Mouse (Mus musculus) bone marrow, adult 2 months (tissue): ENCODE data around the gene Sh3rf3. TPM values are rescaled to one million over a fixed set of nuclear protein-coding genes. Genes with fewer than 3 reads are reported as not detected.
A peak's percentile ranks its signal among the peaks of the same experiment; 100 is the strongest.

Source experiments
- H3K27ac ChIP-seq: fragments of 200-500 bp; 2 replicates; pipeline ENCODE4 v1.5.1; 2012; ENCODE audit warnings: low read depth, mild to moderate bottlenecking, control low read depth, inconsistent platforms, low read length; ENCODE audit not compliant: control insufficient read depth, poor library complexity, insufficient read depth
- H3K4me1 ChIP-seq: fragments of 200-500 bp; 2 replicates; pipeline ENCODE4 v1.6.1; 2011; ENCODE audit warnings: low read length; ENCODE audit not compliant: control insufficient read depth, insufficient read depth
- H3K4me3 ChIP-seq: fragments of 200-500 bp; replicated peaks from 2 replicates; pipeline ENCODE3; 2011; ENCODE audit warnings: mild to moderate bottlenecking, low read depth, low read length, control low read depth; ENCODE audit not compliant: control insufficient read depth
- CTCF ChIP-seq: fragments of 200-500 bp; IDR thresholded peaks from 2 replicates; pipeline ENCODE4 v1.5.1; 2011; ENCODE audit warnings: low read length, control low read depth; ENCODE audit not compliant: control insufficient read depth, insufficient read depth
- POLR2A ChIP-seq: fragments of 200-500 bp; IDR thresholded peaks from 2 replicates; pipeline ENCODE4 v1.6.1; 2011; ENCODE audit warnings: low read depth, mild to moderate bottlenecking, control low read depth, low read length, borderline replicate concordance; ENCODE audit not compliant: control insufficient read depth
- WGBS: fragments of 180-500 bp; shearing (Covaris S2); methylation state at CpG from one replicate; pipeline ENCODE4 v1.1.7; 2018; 5-methylcytosine and 5-hydroxymethylcytosine counted together
- polyA plus RNA-seq: library from polyadenylated mRNA; stranded (reverse); fragments of >200 nt; gene quantifications from 2 replicates; pipeline ENCODE4 v1.2.4, GENCODE M21; 2011; ENCODE audit warnings: low replicate concordance; ENCODE audit not compliant: missing spikeins, insufficient read depth, insufficient read length

The Sh3rf3 gene
- polyA plus RNA-seq, 1 experiment, result 0.27 TPM

GRCm38 (mm10) chr10:59152544-59153081, 339.5 kb downstream of the Sh3rf3 start:
- no peak for TF ChIP-seq CTCF
- no peak for TF ChIP-seq POLR2A
- Histone ChIP-seq H3K27ac (no peak overlapping the region), H3K4me1 (no peaks in the 10 kb centered on the region), H3K4me3 (no peak overlapping the region)
- 47% methylated on average over 5 of the region's 5 CpGs for WGBS

- H3K27ac ChIP-seq, result no peak overlapping the region
- 50% methylated on average over 3 of the region's 3 CpGs for WGBS
- H3K4me1 ChIP-seq, result no peaks in the 10 kb centered on the region
- no peak overlapping the region for H3K4me3 ChIP-seq
- TF ChIP-seq CTCF (no peak), POLR2A (no peak)
These were observed 345.5 kb downstream of the Sh3rf3 start for GRCm38 (mm10) chr10:59158627-59159026.

- Histone ChIP-seq H3K4me1 (no peaks in the 10 kb centered on the region), H3K4me3 (no peak overlapping the region), H3K27ac (no peak overlapping the region)
- 47% methylated on average over 4 of the region's 4 CpGs for WGBS
- TF ChIP-seq POLR2A (no peak), CTCF (no peak)
These were observed 349.2 kb downstream of the Sh3rf3 start for GRCm38 (mm10) chr10:59162185-59162897.

GRCm38 (mm10) chr10:59166104-59166944, 353.2 kb downstream of the Sh3rf3 start:
- TF ChIP-seq POLR2A (no peak), CTCF (peak; percentile 46)
- Histone ChIP-seq H3K4me3 (no peak overlapping the region), H3K27ac (no peak overlapping the region), H3K4me1 (no peaks in the 10 kb centered on the region)
- 66% methylated on average over 14 of the region's 14 CpGs for WGBS

- 66% methylated on average over 3 of the region's 3 CpGs for WGBS
- no peaks in the 10 kb centered on the region for H3K4me1 ChIP-seq
- TF ChIP-seq POLR2A (no peak), CTCF (no peak)
These were observed 357.9 kb downstream of the Sh3rf3 start for GRCm38 (mm10) chr10:59171042-59171441.

GRCm38 (mm10) chr10:59172539-59172938, 359.4 kb downstream of the Sh3rf3 start:
- Histone ChIP-seq H3K4me1 (no peaks in the 10 kb centered on the region), H3K4me3 (no peak overlapping the region), H3K27ac (no peak overlapping the region)
- WGBS, result 78% methylated on average over 1 of the region's 1 CpGs
- no peak for TF ChIP-seq POLR2A
- TF ChIP-seq CTCF, result no peak

More at GRCm38 (mm10) chr10:59171042-59171441, 357.9 kb downstream of the Sh3rf3 start:
- Histone ChIP-seq H3K27ac (no peak overlapping the region), H3K4me3 (no peak overlapping the region)

GRCm38 (mm10) chr10:59179620-59180019, 366.5 kb downstream of the Sh3rf3 start:
- H3K4me1 ChIP-seq, result no peaks in the 10 kb centered on the region
- H3K4me3 ChIP-seq, result no peak overlapping the region
- TF ChIP-seq POLR2A (no peak), CTCF (no peak)
- H3K27ac ChIP-seq, result no peak overlapping the region
- WGBS, result 54% methylated on average over 3 of the region's 3 CpGs

GRCm38 (mm10) chr10:59182306-59182705, 369.1 kb downstream of the Sh3rf3 start:
- no peak for TF ChIP-seq CTCF
- TF ChIP-seq POLR2A, result no peak
- H3K4me1 ChIP-seq, result no peaks in the 10 kb centered on the region
- H3K27ac ChIP-seq, result no peak overlapping the region
- H3K4me3 ChIP-seq, result no peak overlapping the region
- WGBS, result 73% methylated on average over 3 of the region's 3 CpGs

Other genes with a start within 250 kb of the Sh3rf3 start
- gene Edar, start 137.7 kb upstream of the Sh3rf3 start, polyA plus RNA-seq, result 0.27 and 0.55 TPM in 2 replicates
- gene Gm17542, start 95.1 kb upstream of the Sh3rf3 start, polyA plus RNA-seq, result not detected in 2 replicates